Mouse (Mus musculus) c-Kit-positive CD71-positive TER-119-negative erythroid progenitor cells, embryonic 14.5 days (primary cell): ENCODE measurements at regions not wholly inside any gene's neighbourhood (a gene's known extent, or its start where the extent isn't known, plus 50 kb on each side); places are given as distances from the start of the nearest gene placed in this dataset.

Source experiments
- DNase-seq: peaks from one replicate; pipeline ENCODE4 v3.0.0-alpha.2; 2013; ENCODE audit warnings: low read depth

GRCm38 (mm10) chrX:11170416-11170815, 128.6 kb upstream of the H2al1a start:
- no peak for DNase-seq

- DNase-seq, result no peak
Measured at GRCm38 (mm10) chrX:11180194-11180816, 118.8 kb upstream of the H2al1a start.

- DNase-seq, result no peak
Measured at GRCm38 (mm10) chrX:11181855-11182254, 117.2 kb upstream of the H2al1a start.

- no peak for DNase-seq
Measured at GRCm38 (mm10) chrX:11190851-11191250, 108.2 kb upstream of the H2al1a start.

- DNase-seq, result no peak
Measured at GRCm38 (mm10) chrX:11204135-11204534, 94.9 kb upstream of the H2al1a start.

GRCm38 (mm10) chrX:11209895-11210294, 89.2 kb upstream of the H2al1a start:
- DNase-seq, result no peak

- DNase-seq, result no peak
Measured at GRCm38 (mm10) chrX:11212811-11213210, 86.2 kb upstream of the H2al1a start.

GRCm38 (mm10) chrX:11213492-11213891, 85.6 kb upstream of the H2al1a start:
- peak; percentile 14 for DNase-seq

- no peak for DNase-seq
Measured at GRCm38 (mm10) chrX:11239066-11239465, 60.0 kb upstream of the H2al1a start.

- no peak for DNase-seq
Measured at GRCm38 (mm10) chrX:11245576-11245975, 53.5 kb upstream of the H2al1a start.
